ENCODE assay signal across 11 mouse cellular contexts in genomic region chr11:61487936-61488335, GRCm38 (mm10). TPM values are rescaled to one million over a fixed set of nuclear protein-coding genes. Genes with fewer than 3 reads are reported as not detected.
A peak's percentile ranks its signal among the peaks of the same experiment; 100 is the strongest.
DNase-seq lines count a peak whose midpoint lies in the region; ATAC-seq lines count a peak whose summit lies in the region.
"Had no signal": no experiment of that assay in that cellular context is flagged by ENCODE, and none has a peak within 500 bp of the region (broad histone marks: within the 10 kb centered on the region; RNA-seq: fewer than 3 reads in every experiment).

No protein-coding gene starts in this region.

- no peak overlapping the region for H3K9ac ChIP-seq in hindbrain, embryonic 14.5 days
- H3K9ac ChIP-seq in embryonic facial prominence, embryonic 14.5 days (ENCODE audit: low read depth, low read length): no peak overlapping the region
- H3K9ac ChIP-seq in limb, embryonic 15.5 days: no peak overlapping the region

- WGBS in hindbrain, embryonic 10.5 days: 92% methylated on average over 7 of the region's 7 CpGs
- 77% methylated on average over 7 of the region's 7 CpGs for WGBS in hindbrain, embryonic 14.5 days
- WGBS in embryonic facial prominence, embryonic 14.5 days: 83% methylated on average over 7 of the region's 7 CpGs
- 84% methylated on average over 7 of the region's 7 CpGs for WGBS in limb, embryonic 15.5 days

- no peak overlapping the region for H3K4me2 ChIP-seq in hindbrain, embryonic 14.5 days (replicated peaks)
- H3K4me2 ChIP-seq in embryonic facial prominence, embryonic 14.5 days (ENCODE audit: low read depth, low read length): 0 out of 2 replicates have a peak overlapping the region, but pooled peaks have one; percentile 70
- H3K4me2 ChIP-seq in limb, embryonic 15.5 days: no peak overlapping the region; the same call in 1 of the 2 replicates

- peaks cover 80% of the 10 kb centered on the region for H3K4me1 ChIP-seq in hindbrain, embryonic 10.5 days (replicated peaks)
- peaks cover 37% of the 10 kb centered on the region for H3K4me1 ChIP-seq in hindbrain, embryonic 14.5 days (replicated peaks; ENCODE audit: control insufficient read depth, insufficient read depth, low read length)
- peaks cover 51% of the 10 kb centered on the region for H3K4me1 ChIP-seq in embryonic facial prominence, embryonic 14.5 days (ENCODE audit: control insufficient read depth, insufficient read depth, low read length)
- H3K4me1 ChIP-seq in limb, embryonic 15.5 days: peaks cover 75% of the 10 kb centered on the region

- no peaks in the 10 kb centered on the region for H3K9me3 ChIP-seq in hindbrain, embryonic 10.5 days
- H3K9me3 ChIP-seq in hindbrain, embryonic 14.5 days (ENCODE audit: control insufficient read depth, low read length): no peaks in the 10 kb centered on the region
- H3K9me3 ChIP-seq in embryonic facial prominence, embryonic 14.5 days (ENCODE audit: control insufficient read depth, low read length): no peaks in the 10 kb centered on the region
- no peaks in the 10 kb centered on the region for H3K9me3 ChIP-seq in limb, embryonic 15.5 days

- no peak for DNase-seq in hindbrain, embryonic 10.5 days (ENCODE audit: low spot score)
- no peak for DNase-seq in hindbrain, embryonic 14.5 days (ENCODE audit: low spot score)
- peak; percentile 73 for DNase-seq in 3T3-L1 (ENCODE audit: low read depth, low spot score)
- DNase-seq in embryonic facial prominence, embryonic 14.5 days (ENCODE audit: low spot score): no peak
- DNase-seq in frontal cortex, postnatal 36 days (ENCODE audit: low spot score in 2 of 2): no peak
- DNase-seq in left cerebral cortex, postnatal 4 days: no peak
- DNase-seq: thymus, postnatal 36 days had no signal

- H3K27ac ChIP-seq in hindbrain, embryonic 10.5 days: peak overlapping the region; percentile 29; the same call in 1 of the 2 replicates
- H3K27ac ChIP-seq in hindbrain, embryonic 14.5 days: no peak overlapping the region
- H3K27ac ChIP-seq in embryonic facial prominence, embryonic 14.5 days (replicated peaks; ENCODE audit: low read depth, low read length): 0 out of 2 replicates have a peak overlapping the region, but pooled peaks have one; percentile 48
- H3K27ac ChIP-seq in limb, embryonic 15.5 days: peak overlapping the region; percentile 97
- H3K27ac ChIP-seq: macrophage had no signal

- peak overlapping the region; percentile 9; the same call in 1 of the 2 replicates for H3K4me3 ChIP-seq in hindbrain, embryonic 10.5 days
- no peak overlapping the region for H3K4me3 ChIP-seq in hindbrain, embryonic 14.5 days (replicated peaks; ENCODE audit: low read length)
- no peak overlapping the region for H3K4me3 ChIP-seq in embryonic facial prominence, embryonic 14.5 days (ENCODE audit: low read depth, low read length)
- no peak overlapping the region for H3K4me3 ChIP-seq in limb, embryonic 15.5 days

- peaks cover 67% of the 10 kb centered on the region for H3K36me3 ChIP-seq in hindbrain, embryonic 10.5 days
- peaks cover 54% of the 10 kb centered on the region for H3K36me3 ChIP-seq in hindbrain, embryonic 14.5 days (replicated peaks; ENCODE audit: control insufficient read depth, insufficient read depth)
- peaks cover 53% of the 10 kb centered on the region for H3K36me3 ChIP-seq in embryonic facial prominence, embryonic 14.5 days (ENCODE audit: control insufficient read depth, insufficient read depth, low read length)
- H3K36me3 ChIP-seq in limb, embryonic 15.5 days: peaks cover 48% of the 10 kb centered on the region

- ATAC-seq in hindbrain, embryonic 14.5 days (ENCODE audit: low FRiP score): no peak
- ATAC-seq in embryonic facial prominence, embryonic 14.5 days (ENCODE audit: low read depth): no peak
- ATAC-seq in limb, embryonic 15.5 days (ENCODE audit: insufficient number of reproducible peaks, low FRiP score, low TSS enrichment, low read depth): no peak

- H3K27me3 ChIP-seq in hindbrain, embryonic 10.5 days (ENCODE audit: insufficient read depth, poor library complexity, severe bottlenecking): no peaks in the 10 kb centered on the region
- H3K27me3 ChIP-seq in hindbrain, embryonic 14.5 days (ENCODE audit: control insufficient read depth, insufficient read depth, low read length): no peaks in the 10 kb centered on the region
- H3K27me3 ChIP-seq in embryonic facial prominence, embryonic 14.5 days (replicated peaks; ENCODE audit: control insufficient read depth, insufficient read depth, low read length): no peaks in the 10 kb centered on the region
- H3K27me3 ChIP-seq in limb, embryonic 15.5 days: no peaks in the 10 kb centered on the region

- intact Hi-C loops in left cerebral cortex, postnatal 4 days (cut with DNase I): no loop called here

RNA-seq across cellular contexts. Expression of gene Mfap4, which starts 2.7 kb away (rescaled TPM):
- polyA plus RNA-seq in hindbrain, embryonic 10.5 days (2016; fragmentation: Nextera tagmentation; extraction: Ambion mirVana): 78.2 and 88.3 TPM in 2 replicates
- 52.4 and 56.6 TPM in 2 replicates for polyA plus RNA-seq in hindbrain, embryonic 14.5 days (2014; fragmentation: Nextera tagmentation; extraction: Ambion mirVana)
- 420 and 428 TPM in 2 replicates for polyA plus RNA-seq in embryonic facial prominence, embryonic 14.5 days (2014; fragmentation: Nextera tagmentation; extraction: Ambion mirVana)
- polyA plus RNA-seq in limb, embryonic 15.5 days (2015; fragmentation: Nextera tagmentation; extraction: Ambion mirVana): 540 and 575 TPM in 2 replicates
- total RNA-seq in left cerebral cortex, postnatal 4 days (2021): 10 to 100 TPM; 10.2 to 12.2 TPM
- total RNA-seq: granulocyte monocyte progenitor cell, adult 5-6 weeks; monocyte, adult 5-6 weeks had no signal
- polyA plus RNA-seq: macrophage had no signal

RNA-seq across cellular contexts. Expression of gene Mapk7, which starts 6.3 kb away (rescaled TPM):
- 99.5 and 107 TPM in 2 replicates for polyA plus RNA-seq in hindbrain, embryonic 10.5 days (2016; fragmentation: Nextera tagmentation; extraction: Ambion mirVana)
- polyA plus RNA-seq in hindbrain, embryonic 14.5 days (2014; fragmentation: Nextera tagmentation; extraction: Ambion mirVana): 57.9 and 61.6 TPM in 2 replicates
- 49.6 and 59.2 TPM in 2 replicates for polyA plus RNA-seq in embryonic facial prominence, embryonic 14.5 days (2014; fragmentation: Nextera tagmentation; extraction: Ambion mirVana)
- 59.4 and 65.0 TPM in 2 replicates for polyA plus RNA-seq in limb, embryonic 15.5 days (2015; fragmentation: Nextera tagmentation; extraction: Ambion mirVana)
- total RNA-seq in left cerebral cortex, postnatal 4 days (2021): 10 to 100 TPM; 65.1 to 69.8 TPM

RNA-seq across cellular contexts. Expression of gene B9d1, which starts 17.0 kb away (rescaled TPM):
- 51.9 and 54.7 TPM in 2 replicates for polyA plus RNA-seq in hindbrain, embryonic 10.5 days (2016; fragmentation: Nextera tagmentation; extraction: Ambion mirVana)
- polyA plus RNA-seq in hindbrain, embryonic 14.5 days (2014; fragmentation: Nextera tagmentation; extraction: Ambion mirVana): 26.5 and 37.4 TPM in 2 replicates
- polyA plus RNA-seq in embryonic facial prominence, embryonic 14.5 days (2014; fragmentation: Nextera tagmentation; extraction: Ambion mirVana): 32.5 and 37.5 TPM in 2 replicates
- polyA plus RNA-seq in limb, embryonic 15.5 days (2015; fragmentation: Nextera tagmentation; extraction: Ambion mirVana): 20.7 and 24.8 TPM in 2 replicates
- 10 to 100 TPM; 33.2 to 34.7 TPM for total RNA-seq in left cerebral cortex, postnatal 4 days (2021)
- total RNA-seq: granulocyte monocyte progenitor cell, adult 5-6 weeks; monocyte, adult 5-6 weeks had no signal

RNA-seq across cellular contexts. Expression of gene Rnf112, which starts 34.0 kb away (rescaled TPM):
- polyA plus RNA-seq in hindbrain, embryonic 10.5 days (2016; fragmentation: Nextera tagmentation; extraction: Ambion mirVana): 0.62 and 1.1 TPM in 2 replicates
- polyA plus RNA-seq in hindbrain, embryonic 14.5 days (2014; fragmentation: Nextera tagmentation; extraction: Ambion mirVana): 8.4 and 9.8 TPM in 2 replicates
- 0.78 and 1.0 TPM in 2 replicates for polyA plus RNA-seq in embryonic facial prominence, embryonic 14.5 days (2014; fragmentation: Nextera tagmentation; extraction: Ambion mirVana)
- polyA plus RNA-seq in limb, embryonic 15.5 days (2015; fragmentation: Nextera tagmentation; extraction: Ambion mirVana): 0.78 and 0.82 TPM in 2 replicates
- total RNA-seq in left cerebral cortex, postnatal 4 days (2021): 100 to 1,000 TPM in 1 of 2 experiments, 10 to 100 TPM in 1; 89.8 to 101 TPM
- total RNA-seq: granulocyte monocyte progenitor cell, adult 5-6 weeks; monocyte, adult 5-6 weeks had no signal
- polyA plus RNA-seq: macrophage had no signal
